Mouse (Mus musculus): ENCODE data around the gene F2rl1.

- TF ChIP-seq CTCF (IDR thresholded peaks at IDR 0.05; ENCODE audit: borderline replicate concordance, extremely low read depth, insufficient read depth, insufficient read length) (no peak), POLR2A (IDR thresholded peaks at IDR 0.05; ENCODE audit: borderline replicate concordance, extremely low read depth, insufficient read depth, insufficient read length, poor library complexity, severe bottlenecking) (no peak)
Measured at GRCm38 (mm10) chr13:95570877-95571276, 45.9 kb upstream of the F2rl1 start.

All from brain, embryonic 14.5 days (tissue).